Mouse (Mus musculus) heart, embryonic 13.5 days (tissue): Measurements from ENCODE around the gene Gm20503. TPM values are rescaled to one million over a fixed set of nuclear protein-coding genes. Genes with fewer than 3 reads are reported as not detected.

Experiments used
- polyA plus RNA-seq: library from polyadenylated mRNA; unstranded; fragments of >200 nt; fragmentation: Nextera tagmentation; extraction: Ambion mirVana; gene quantifications from 2 replicates; pipeline ENCODE4 v1.2.1, GENCODE M21; 2015

Gene Gm20503
- polyA plus RNA-seq, 1 experiment from 2014 or later: 11.6 TPM

Other genes starting within 250 kb of the Gm20503 start
- gene Olfr267, start 215.5 kb upstream of the Gm20503 start, polyA plus RNA-seq: not detected in 2 replicates
- gene Ecpas, start 90.5 kb upstream of the Gm20503 start, polyA plus RNA-seq: 19.1 and 20.8 TPM in 2 replicates
- 0.18 and 0.35 TPM in 2 replicates for gene Zkscan16, start 59.6 kb upstream of the Gm20503 start, polyA plus RNA-seq
- gene Ptgr1, start 16.1 kb upstream of the Gm20503 start, polyA plus RNA-seq: 8.5 and 10.7 TPM in 2 replicates
- 9.0 and 10.6 TPM in 2 replicates for gene Dnajc25, start 8.1 kb upstream of the Gm20503 start, polyA plus RNA-seq
- gene Gng10, start 31.9 kb downstream of the Gm20503 start, polyA plus RNA-seq: 46.6 and 47.8 TPM in 2 replicates
- not detected in 2 replicates for gene AI481877, start 135.8 kb downstream of the Gm20503 start, polyA plus RNA-seq
- gene Ugcg, start 186.0 kb downstream of the Gm20503 start, polyA plus RNA-seq: 6.9 and 7.1 TPM in 2 replicates